Mouse (Mus musculus) heart, adult 2 months (tissue): ENCODE measurements around the gene Eif2b2.

Source experiments
- EP300 ChIP-seq: fragments of 200-500 bp; IDR thresholded peaks from 2 replicates; pipeline ENCODE4 v1.6.1; 2011; ENCODE audit warnings: low read depth, low read length, control low read depth; ENCODE audit not compliant: insufficient read depth
- POLR2A ChIP-seq: fragments of 200-500 bp; IDR thresholded peaks from 2 replicates; pipeline ENCODE4 v1.6.1; 2011; ENCODE audit warnings: mild to moderate bottlenecking, low read depth, low read length, control low read depth; ENCODE audit not compliant: insufficient read depth

DNA sequence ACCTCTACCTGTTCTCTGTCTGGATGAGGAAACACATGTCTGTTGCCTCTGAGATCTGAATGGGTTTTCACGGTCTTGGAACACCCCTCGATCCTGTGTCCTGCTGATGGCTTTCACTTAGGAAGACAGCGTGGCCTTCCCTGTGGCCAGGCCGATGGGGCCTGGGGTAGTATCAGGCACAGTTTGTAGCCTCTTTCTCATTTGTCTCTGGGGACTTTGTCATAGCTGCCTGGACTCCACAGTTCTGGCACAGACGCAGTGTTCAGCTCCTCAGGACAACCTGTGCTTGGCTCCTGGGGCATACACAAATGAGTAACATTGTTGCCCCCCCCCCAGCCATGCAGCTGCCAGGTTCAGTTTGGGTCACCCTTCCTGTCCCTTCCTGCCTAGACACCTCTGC, 24.2 kb upstream of the Eif2b2 start:
- TF ChIP-seq POLR2A (no peak), EP300 (0 out of 2 replicates have a peak, but pooled peaks have one; percentile 70)
